Mouse (Mus musculus) erythroid progenitor cell, adult 5-6 weeks (primary cell): ENCODE data around the gene Tmem11. TPM values are rescaled to one million over a fixed set of nuclear protein-coding genes. Genes with fewer than 3 reads are reported as not detected.

ENCODE experiments used
- ATAC-seq: replicated peaks from 2 replicates; pipeline ENCODE4 v1.8.0; 2016; ENCODE audit warnings: moderate number of reproducible peaks, mild to moderate bottlenecking, moderate TSS enrichment, inconsistent platforms; ENCODE audit not compliant: poor library complexity, low FRiP score, severe bottlenecking
- total RNA-seq, 2 experiments: library from RNA; stranded (forward) in 1 of 2; stranded (reverse) in 1 of 2; fragments of 150-400 nt in 1 of 2; fragments of 186-747, 209-891 nt in 1 of 2; gene quantifications; 2 replicates each; pipeline versions ENCODE4 v1.2.3 to v1.2.4; 2015 to 2017; ENCODE audit warnings: low replicate concordance in 2 of 2

The Tmem11 gene
- total RNA-seq, 2 experiments from 2014 or later, result 9.2 to 16.8 TPM

GRCm38 (mm10) chr11:60837644-60838406, 41.2 kb downstream of the Tmem11 start:
- ATAC-seq, result no peak

GRCm38 (mm10) chr11:60836897-60837296, 42.2 kb downstream of the Tmem11 start:
- no peak for ATAC-seq

GRCm38 (mm10) chr11:60830433-60831052, 48.5 kb downstream of the Tmem11 start, which contains the start of gene Dhrs7b:
Gene Dhrs7b, plus strand, starts transcription at chr11:60830631.
- peak; percentile 97 for ATAC-seq

GRCm38 (mm10) chr11:60828903-60829302, 50.2 kb downstream of the Tmem11 start:
- no peak for ATAC-seq

GRCm38 (mm10) chr11:60827241-60827945, 51.7 kb downstream of the Tmem11 start:
- no peak for ATAC-seq

- ATAC-seq, result no peak
Observed at GRCm38 (mm10) chr11:60826700-60827099, 52.4 kb downstream of the Tmem11 start.

- ATAC-seq, result no peak
Observed at GRCm38 (mm10) chr11:60825191-60825590, 53.9 kb downstream of the Tmem11 start.

GRCm38 (mm10) chr11:60823771-60824170, 55.3 kb downstream of the Tmem11 start:
- ATAC-seq, result no peak

GRCm38 (mm10) chr11:60816398-60816797, 62.7 kb downstream of the Tmem11 start:
- ATAC-seq, result no peak

Other genes with a start within 250 kb of the Tmem11 start
- 5.4 and 19.1 TPM in 2 replicates for gene Llgl1, start 179.5 kb downstream of the Tmem11 start, total RNA-seq (2015; ENCODE audit: low replicate concordance)
- gene Llgl1, start 179.5 kb downstream of the Tmem11 start, total RNA-seq (2017; ENCODE audit: low replicate concordance), result 6.9 and 9.2 TPM in 2 replicates
- 39.8 and 50.5 TPM in 2 replicates for gene Flii, start 152.0 kb downstream of the Tmem11 start, total RNA-seq (2015; ENCODE audit: low replicate concordance)
- 28.5 and 31.8 TPM in 2 replicates for gene Flii, start 152.0 kb downstream of the Tmem11 start, total RNA-seq (2017; ENCODE audit: low replicate concordance)
- gene Mief2, start 150.9 kb downstream of the Tmem11 start, total RNA-seq (2015; ENCODE audit: low replicate concordance), result 0.42 TPM in 1 of 2 replicates, not detected in the other
- 0.39 TPM in 1 of 2 replicates, not detected in the other for gene Mief2, start 150.9 kb downstream of the Tmem11 start, total RNA-seq (2017; ENCODE audit: low replicate concordance)
- 8.4 and 10.8 TPM in 2 replicates for gene Top3a, start 101.9 kb downstream of the Tmem11 start, total RNA-seq (2015; ENCODE audit: low replicate concordance)
- gene Top3a, start 101.9 kb downstream of the Tmem11 start, total RNA-seq (2017; ENCODE audit: low replicate concordance), result 8.5 and 15.1 TPM in 2 replicates
- gene Smcr8, start 101.7 kb downstream of the Tmem11 start, total RNA-seq (2015; ENCODE audit: low replicate concordance), result 13.0 and 24.1 TPM in 2 replicates
- gene Smcr8, start 101.7 kb downstream of the Tmem11 start, total RNA-seq (2017; ENCODE audit: low replicate concordance), result 12.9 and 13.9 TPM in 2 replicates
- gene Shmt1, start 67.6 kb downstream of the Tmem11 start, total RNA-seq (2015; ENCODE audit: low replicate concordance), result 4.6 TPM in 1 of 2 replicates, not detected in the other
- gene Shmt1, start 67.6 kb downstream of the Tmem11 start, total RNA-seq (2017; ENCODE audit: low replicate concordance), result 7.6 and 9.6 TPM in 2 replicates
- gene Dhrs7b, start 48.6 kb downstream of the Tmem11 start, total RNA-seq (2015; ENCODE audit: low replicate concordance), result 1.1 and 14.3 TPM in 2 replicates
- gene Dhrs7b, start 48.6 kb downstream of the Tmem11 start, total RNA-seq (2017; ENCODE audit: low replicate concordance), result 2.4 and 6.5 TPM in 2 replicates
- gene Natd1, start 35.5 kb upstream of the Tmem11 start, total RNA-seq (2015; ENCODE audit: low replicate concordance), result 32.1 and 36.0 TPM in 2 replicates
- 17.2 and 29.4 TPM in 2 replicates for gene Natd1, start 35.5 kb upstream of the Tmem11 start, total RNA-seq (2017; ENCODE audit: low replicate concordance)
- gene Map2k3, start 52.8 kb upstream of the Tmem11 start, total RNA-seq (2015; ENCODE audit: low replicate concordance), result 105 and 148 TPM in 2 replicates
- gene Map2k3, start 52.8 kb upstream of the Tmem11 start, total RNA-seq (2017; ENCODE audit: low replicate concordance), result 93.2 and 132 TPM in 2 replicates
- gene Kcnj12, start 143.3 kb upstream of the Tmem11 start, total RNA-seq (2015; ENCODE audit: low replicate concordance), result not detected in 2 replicates
- not detected in 2 replicates for gene Kcnj12, start 143.3 kb upstream of the Tmem11 start, total RNA-seq (2017; ENCODE audit: low replicate concordance)
- 7.1 and 15.1 TPM in 2 replicates for gene Tnfrsf13b, start 247.5 kb upstream of the Tmem11 start, total RNA-seq (2015; ENCODE audit: low replicate concordance)
- 4.0 and 6.5 TPM in 2 replicates for gene Tnfrsf13b, start 247.5 kb upstream of the Tmem11 start, total RNA-seq (2017; ENCODE audit: low replicate concordance)